Mouse (Mus musculus) intestine, postnatal 0 days (tissue): ENCODE results near the gene Zfp931. TPM values are rescaled to one million over a fixed set of nuclear protein-coding genes. Genes with fewer than 3 reads are reported as not detected.

Source experiments
- ATAC-seq: fragments of 200-750 bp; cut with Nextera tagmentation; 2 replicates; pipeline ENCODE4 v1.8.0; 2017; ENCODE audit warnings: mild to moderate bottlenecking, moderate TSS enrichment, moderate library complexity
- H3K27ac ChIP-seq: fragments of 300-500 bp; sonication (generic); 2 replicates; pipeline ENCODE4 v1.5.1; 2014; ENCODE audit warnings: mild to moderate bottlenecking, low read depth, low read length, moderate library complexity
- H3K27me3 ChIP-seq: fragments of 300-500 bp; sonication (generic); replicated peaks from 2 replicates; pipeline ENCODE4 v1.6.1; 2014; ENCODE audit warnings: low read length, mixed read lengths; ENCODE audit not compliant: control insufficient read depth, insufficient read depth
- H3K36me3 ChIP-seq: fragments of 300-500 bp; sonication (generic); 2 replicates; pipeline ENCODE4 v1.6.1; 2014; ENCODE audit warnings: mild to moderate bottlenecking, moderate library complexity; ENCODE audit not compliant: control insufficient read depth, insufficient read depth
- H3K4me1 ChIP-seq: fragments of 300-500 bp; sonication (generic); replicated peaks from 2 replicates; pipeline ENCODE4 v1.6.1; 2014; ENCODE audit warnings: antibody characterized with exemption, low read length, mixed read lengths; ENCODE audit not compliant: control insufficient read depth, insufficient read depth
- H3K4me2 ChIP-seq: fragments of 300-500 bp; sonication (generic); replicated peaks from 2 replicates; pipeline ENCODE4 v1.6.1; 2014; ENCODE audit warnings: low read depth, mild to moderate bottlenecking, moderate library complexity
- H3K4me3 ChIP-seq: fragments of 300-500 bp; sonication (generic); 2 replicates; pipeline ENCODE4 v1.5.1; 2014; ENCODE audit warnings: low read depth, low read length
- H3K9ac ChIP-seq: fragments of 300-500 bp; sonication (generic); 2 replicates; pipeline ENCODE4 v1.6.1; 2014; ENCODE audit warnings: mild to moderate bottlenecking, low read depth, low read length
- H3K9me3 ChIP-seq: fragments of 300-500 bp; sonication (generic); 2 replicates; pipeline ENCODE4 v1.6.1; 2016; ENCODE audit warnings: mixed run types; ENCODE audit not compliant: control insufficient read depth
- CTCF ChIP-seq: sonication (generic); IDR thresholded peaks from 2 replicates; pipeline ENCODE4 v1.5.1; 2016; ENCODE audit warnings: low read depth, mild to moderate bottlenecking, control low read depth, antibody characterized with exemption, moderate library complexity
- WGBS: fragments of 180-500 bp; shearing (Covaris S2); extraction: QIAGEN DNeasy Blood & Tissue Kit; methylation state at CpG from one replicate; pipeline ENCODE4 v1.1.7; 2014; 5-methylcytosine and 5-hydroxymethylcytosine counted together
- polyA plus RNA-seq: library from polyadenylated mRNA; unstranded; fragments of >200 nt; fragmentation: Nextera tagmentation; extraction: Ambion mirVana; gene quantifications from 2 replicates; pipeline ENCODE4 v1.2.1, GENCODE M21; 2015

Zfp931 gene
- polyA plus RNA-seq, 1 experiment from 2014 or later, result 4.9 TPM

DNA sequence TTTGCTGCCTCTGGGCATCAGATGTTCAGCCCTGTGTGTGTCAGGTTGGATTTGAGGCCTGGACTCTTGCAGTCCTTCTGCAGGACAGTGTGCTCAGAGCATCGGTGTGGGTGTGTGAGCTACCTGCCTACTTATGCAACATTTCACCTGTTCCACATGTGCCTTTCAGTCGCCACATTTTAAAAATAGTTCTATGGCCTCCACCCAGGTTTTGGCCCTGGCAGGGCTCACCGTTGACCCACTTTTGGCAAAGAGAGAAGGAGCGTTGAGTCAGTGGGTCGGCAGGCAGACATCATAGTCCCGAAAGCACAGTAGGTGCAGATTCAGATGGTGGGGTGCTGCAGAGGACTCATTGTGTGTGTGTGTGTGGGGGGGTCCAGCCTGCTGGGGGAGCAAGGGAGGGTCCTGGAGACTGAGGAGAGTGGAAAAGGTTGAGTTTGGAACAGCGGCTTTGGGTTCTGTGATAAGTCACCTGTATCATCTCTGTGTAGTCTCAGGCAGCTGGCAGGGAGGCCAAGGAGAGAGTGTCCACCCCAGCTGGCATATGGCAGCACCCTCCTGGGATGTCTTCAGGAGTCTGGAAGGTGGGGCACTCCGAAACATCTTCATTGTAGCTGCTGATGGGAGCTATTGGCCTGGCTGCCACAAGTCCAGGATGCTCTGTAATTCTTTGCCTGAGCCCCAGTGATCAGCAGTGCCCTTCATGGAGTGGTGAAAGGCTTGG, 42.5 kb upstream of the Zfp931 start:
- 90% methylated on average over 8 of the region's 8 CpGs for WGBS
- no peaks in the 10 kb centered on the region for H3K36me3 ChIP-seq
- no peak overlapping the region for H3K9ac ChIP-seq

DNA sequence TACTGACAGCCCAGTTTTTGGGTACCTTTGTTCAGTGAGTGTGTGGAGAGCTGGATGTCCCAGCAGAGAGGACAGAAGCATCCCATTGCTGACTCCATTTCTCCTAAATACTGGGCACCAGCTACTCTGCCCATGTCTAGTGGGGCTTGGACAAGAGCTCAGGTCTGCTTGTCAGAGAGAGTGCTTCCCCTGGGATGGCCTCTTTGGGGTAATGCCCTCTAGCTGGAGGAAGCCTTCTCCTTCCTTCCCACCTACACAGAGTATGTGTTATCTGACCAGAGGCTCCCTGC, 42.0 kb upstream of the Zfp931 start:
- H3K4me1 ChIP-seq, result no peaks in the 10 kb centered on the region
- H3K27ac ChIP-seq, result no peak overlapping the region
- no peak overlapping the region for H3K9ac ChIP-seq
- H3K36me3 ChIP-seq, result no peaks in the 10 kb centered on the region
- no peak overlapping the region for H3K4me2 ChIP-seq
- H3K27me3 ChIP-seq, result peaks cover 13% of the 10 kb centered on the region; the same call in 1 of the 2 replicates
- no peaks in the 10 kb centered on the region for H3K9me3 ChIP-seq
- no peak for TF ChIP-seq CTCF
- ATAC-seq, result no peak
- H3K4me3 ChIP-seq, result no peak overlapping the region

More for the DNA sequence above, 42.5 kb upstream of the Zfp931 start:
- H3K9me3 ChIP-seq, result no peaks in the 10 kb centered on the region
- ATAC-seq, result no peak
- H3K27me3 ChIP-seq, result peaks cover 13% of the 10 kb centered on the region; the same call in 1 of the 2 replicates
- H3K4me2 ChIP-seq, result no peak overlapping the region
- TF ChIP-seq CTCF, result no peak
- no peak overlapping the region for H3K4me3 ChIP-seq
- H3K27ac ChIP-seq, result no peak overlapping the region
- H3K4me1 ChIP-seq, result no peaks in the 10 kb centered on the region

DNA sequence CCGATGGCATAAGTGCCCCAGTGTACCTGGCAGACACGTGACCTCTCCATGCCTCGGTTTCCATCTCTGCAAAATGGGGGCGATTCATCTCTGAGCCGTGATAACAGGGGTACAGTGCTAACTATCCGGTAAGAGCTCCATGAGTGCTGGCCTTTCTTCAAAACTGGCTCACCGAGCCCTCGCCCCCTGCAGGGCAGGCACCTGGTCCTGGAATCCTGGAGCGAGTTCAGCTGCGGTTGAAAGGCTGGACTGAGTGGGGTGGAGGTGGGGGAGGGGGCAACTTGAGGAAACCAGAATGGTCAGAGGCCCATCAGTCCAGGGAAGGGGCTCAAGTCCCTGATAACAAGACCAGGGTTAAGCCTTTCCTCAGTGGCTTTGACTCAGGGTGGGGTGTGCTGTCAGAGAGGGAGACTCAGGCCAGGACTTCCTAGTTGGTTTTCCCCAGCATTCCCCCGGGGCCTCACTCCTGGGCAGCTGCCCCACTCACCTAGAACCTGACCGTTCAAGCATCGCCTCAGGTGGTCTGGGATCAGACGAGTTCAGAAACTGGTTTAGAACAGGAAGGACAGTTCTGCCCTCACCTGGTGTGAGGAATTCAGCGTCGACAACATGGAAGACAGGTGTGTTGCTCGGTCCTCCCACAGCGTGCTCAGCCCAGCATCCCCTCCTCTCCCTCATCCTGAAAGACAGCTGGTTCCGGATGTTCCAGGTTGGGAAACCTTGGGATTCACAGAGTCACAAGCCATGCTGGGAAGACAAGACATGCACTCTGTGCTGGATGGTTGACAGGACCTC, 41.5 kb upstream of the Zfp931 start:
- ATAC-seq, result no peak
- H3K36me3 ChIP-seq, result no peaks in the 10 kb centered on the region
- no peak for TF ChIP-seq CTCF
- no peaks in the 10 kb centered on the region for H3K4me1 ChIP-seq
- H3K4me3 ChIP-seq, result no peak overlapping the region
- H3K27ac ChIP-seq, result no peak overlapping the region
- peaks cover 13% of the 10 kb centered on the region; the same call in 1 of the 2 replicates for H3K27me3 ChIP-seq
- H3K9me3 ChIP-seq, result no peaks in the 10 kb centered on the region
- peak overlapping the region; percentile 65 for H3K4me2 ChIP-seq
- no peak overlapping the region for H3K9ac ChIP-seq
- 19% methylated on average over 19 of the region's 19 CpGs for WGBS

DNA sequence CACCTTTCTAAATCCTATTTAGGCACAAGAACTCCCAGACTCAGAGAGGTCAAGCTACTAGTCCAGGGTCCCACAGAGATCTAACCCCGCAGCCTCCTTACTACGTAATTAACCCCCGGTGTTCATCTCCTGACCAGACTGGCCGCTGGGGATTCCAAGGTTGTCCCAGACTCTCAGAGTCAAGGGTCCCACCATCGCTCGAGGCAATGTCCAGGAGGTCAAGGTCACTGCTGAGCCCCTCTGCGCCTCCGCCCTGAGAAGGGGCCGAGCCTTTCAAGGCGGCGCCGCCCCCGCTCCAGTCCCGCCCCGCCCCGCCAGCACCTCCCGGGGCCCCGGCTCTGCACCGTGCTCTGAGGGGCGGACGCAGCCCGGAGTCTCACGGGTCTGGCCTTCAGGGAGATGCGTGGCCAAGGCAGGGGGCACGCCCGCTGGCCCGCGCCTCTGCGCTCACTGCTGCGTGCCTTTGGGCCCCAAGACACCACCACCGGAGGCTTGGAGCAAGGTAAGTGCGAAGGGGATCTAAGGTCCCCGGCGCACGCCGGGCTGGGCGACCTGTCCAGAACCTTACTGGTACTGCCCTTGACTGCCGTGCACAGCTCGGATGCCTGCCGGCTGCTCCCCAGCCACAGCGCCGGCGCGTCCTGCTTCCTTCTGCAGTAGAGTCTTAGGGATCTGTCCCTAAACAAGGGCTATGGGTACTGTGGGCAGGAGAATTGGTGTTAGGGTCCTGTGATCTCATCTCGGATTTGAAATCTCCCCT, 40.7 kb upstream of the Zfp931 start, which contains the start of gene Phactr3:
Gene Phactr3, plus strand, starts transcription at position 175 of the 760 bp plus-strand sequence.
- TF ChIP-seq CTCF, result no peak
- Histone ChIP-seq H3K9me3 (no peaks in the 10 kb centered on the region), H3K9ac (no peak within 1 kb of the TSS), H3K4me2 (peak within 1 kb of the TSS; percentile 65), H3K27me3 (peaks cover 13% of the 10 kb centered on the region; the same call in 1 of the 2 replicates), H3K4me1 (no peaks in the 10 kb centered on the region), H3K36me3 (no peaks in the 10 kb centered on the region), H3K27ac (no peak within 1 kb of the TSS), H3K4me3 (peak within 1 kb of the TSS; percentile 35)
- WGBS, result 3% methylated on average over 45 of the region's 45 CpGs
- peak; percentile 31; the same call in 1 of the 2 replicates for ATAC-seq

DNA sequence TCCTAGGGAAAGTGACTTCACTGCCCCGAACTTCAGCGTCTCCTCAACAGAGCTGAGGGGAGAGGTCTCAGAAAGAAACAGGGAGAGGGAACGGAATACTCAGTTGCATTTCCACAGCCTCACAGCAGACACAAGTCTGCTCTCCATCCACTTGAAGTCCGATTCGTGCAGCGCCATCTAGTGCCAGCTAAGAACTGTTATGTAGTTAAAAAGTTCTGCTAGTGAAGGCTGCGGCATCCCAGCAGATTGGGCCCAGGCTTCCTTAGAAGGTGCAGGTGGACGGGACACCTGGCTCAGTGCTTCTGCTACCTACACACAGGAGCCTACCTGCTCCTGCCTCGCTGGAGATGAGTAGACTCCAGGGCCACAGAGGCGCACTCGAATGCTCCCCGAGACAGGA, 39.7 kb upstream of the Zfp931 start:
- Histone ChIP-seq H3K9ac (no peak overlapping the region), H3K27ac (no peak overlapping the region), H3K27me3 (peaks cover 13% of the 10 kb centered on the region; the same call in 1 of the 2 replicates), H3K4me3 (no peak overlapping the region), H3K4me2 (no peak overlapping the region), H3K36me3 (no peaks in the 10 kb centered on the region), H3K9me3 (no peaks in the 10 kb centered on the region), H3K4me1 (no peaks in the 10 kb centered on the region)
- 26% methylated on average over 12 of the region's 12 CpGs for WGBS
- ATAC-seq, result no peak
- peak; percentile 73 for TF ChIP-seq CTCF

DNA sequence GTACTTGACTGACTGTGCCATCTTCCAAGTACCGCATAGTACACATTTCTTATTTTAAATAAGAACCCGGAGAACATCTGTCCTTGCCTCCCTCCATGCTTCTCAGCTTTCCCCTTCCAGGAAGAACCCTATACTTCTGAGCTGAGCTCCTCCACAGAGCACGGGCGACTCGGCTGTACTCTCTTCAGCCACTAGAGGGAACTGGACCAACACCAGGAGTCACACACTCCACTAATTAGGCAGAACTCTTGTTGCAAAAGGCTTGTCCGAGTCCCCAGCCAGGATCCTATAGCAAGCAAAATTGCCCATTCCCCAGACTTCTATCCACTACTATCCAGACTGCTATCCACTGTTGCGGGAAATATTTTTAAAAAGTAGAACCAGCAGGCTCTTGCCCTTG, 23.7 kb upstream of the Zfp931 start:
- Histone ChIP-seq H3K9me3 (no peaks in the 10 kb centered on the region), H3K4me3 (no peak overlapping the region), H3K4me2 (no peak overlapping the region), H3K36me3 (no peaks in the 10 kb centered on the region), H3K27ac (no peak overlapping the region), H3K4me1 (no peaks in the 10 kb centered on the region), H3K27me3 (no peaks in the 10 kb centered on the region), H3K9ac (no peak overlapping the region)
- 11% methylated on average over 7 of the region's 7 CpGs for WGBS
- TF ChIP-seq CTCF, result peak; percentile 76
- no peak for ATAC-seq
